Mouse (Mus musculus): Measurements from ENCODE around the gene Mtrr.

GRCm38 (mm10) chr13:68593797-68594196 is 11.8 kb upstream of the Mtrr start:
- TF ChIP-seq CTCF (IDR thresholded peaks at IDR 0.05; ENCODE audit: extremely low read depth, insufficient read depth, low read length) = no peak
- TF ChIP-seq POLR2A (IDR thresholded peaks at IDR 0.05; ENCODE audit: extremely low read depth, insufficient read depth, low read length) = no peak

Data from cortical plate, adult 2 months (tissue).